7 mouse cellular contexts compared by ENCODE assay signal in genomic region chrX:48343461-48343952, GRCm38 (mm10). TPM values are rescaled to one million over a fixed set of nuclear protein-coding genes. Genes with fewer than 3 reads are reported as not detected.
DNase-seq lines count a peak whose midpoint lies in the region; ATAC-seq and TF ChIP-seq lines count a peak whose summit lies in the region.

No protein-coding gene starts in this region.

- no peak; the same call in none of the 2 replicates for TF ChIP-seq POLR2A in small intestine, adult 2 months (IDR thresholded peaks at IDR 0.05; ENCODE audit: low read depth, low read length)

- H3K27ac ChIP-seq in embryonic facial prominence, embryonic 10.5 days (replicated peaks): peak overlapping the region; percentile 70
- H3K27ac ChIP-seq in intestine, postnatal 0 days (ENCODE audit: low read depth, low read length): no peak overlapping the region; the same call in 1 of the 2 replicates
- H3K27ac ChIP-seq in midbrain, embryonic 12.5 days (replicated peaks): peak overlapping the region; percentile 72
- H3K27ac ChIP-seq in small intestine, adult 2 months (ENCODE audit: insufficient read depth, low read depth, low read length): no peak overlapping the region

- H3K9ac ChIP-seq in intestine, postnatal 0 days (ENCODE audit: low read depth, low read length): 0 out of 2 replicates have a peak overlapping the region, but pooled peaks have one; percentile 22
- H3K9ac ChIP-seq in midbrain, embryonic 12.5 days (replicated peaks): peak overlapping the region; percentile 63

- TF ChIP-seq CTCF in intestine, postnatal 0 days (IDR thresholded peaks at IDR 0.05; ENCODE audit: low read depth): no peak
- TF ChIP-seq CTCF in small intestine, adult 2 months (IDR thresholded peaks at IDR 0.05; ENCODE audit: extremely low read depth, insufficient read length, insufficient replicate concordance, low read depth, low read length): no peak

- H3K9me3 ChIP-seq in embryonic facial prominence, embryonic 10.5 days: peaks cover 8% of the 10 kb centered on the region; the same call in 1 of the 2 replicates
- no peaks in the 10 kb centered on the region for H3K9me3 ChIP-seq in intestine, postnatal 0 days (ENCODE audit: control insufficient read depth)
- H3K9me3 ChIP-seq in midbrain, embryonic 12.5 days: no peaks in the 10 kb centered on the region

- peak; percentile 83 for ATAC-seq in intestine, postnatal 0 days
- peak; percentile 92 for ATAC-seq in midbrain, embryonic 12.5 days (ENCODE audit: low FRiP score, low read depth)

- peak; percentile 91 for DNase-seq in adrenal gland, postnatal 10 days
- peak; percentile 94 for DNase-seq in embryonic facial prominence, embryonic 10.5 days (ENCODE audit: low spot score)
- DNase-seq in gonadal fat pad, adult 2 months (ENCODE audit: low read depth): peak; percentile 20
- DNase-seq in left cerebral cortex, postnatal 4 days: peak; percentile 95

- H3K27me3 ChIP-seq in embryonic facial prominence, embryonic 10.5 days (replicated peaks; ENCODE audit: low read depth, poor library complexity, severe bottlenecking): peaks cover 60% of the 10 kb centered on the region
- no peaks in the 10 kb centered on the region for H3K27me3 ChIP-seq in intestine, postnatal 0 days (replicated peaks; ENCODE audit: control insufficient read depth, insufficient read depth, low read length)
- H3K27me3 ChIP-seq in midbrain, embryonic 12.5 days: no peaks in the 10 kb centered on the region; the same call in none of the 2 replicates
- H3K27me3 ChIP-seq in small intestine, adult 2 months (ENCODE audit: control insufficient read depth, insufficient read depth, low read length): no peaks in the 10 kb centered on the region

- WGBS in embryonic facial prominence, embryonic 10.5 days: 13% methylated on average over 36 of the region's 36 CpGs
- 10% methylated on average over 32 of the region's 36 CpGs for WGBS in intestine, postnatal 0 days
- 14% methylated on average over 31 of the region's 36 CpGs for WGBS in midbrain, embryonic 12.5 days
- 9% methylated on average over 35 of the region's 36 CpGs for WGBS in small intestine, adult 2 months

- peak overlapping the region; percentile 68 for H3K4me3 ChIP-seq in embryonic facial prominence, embryonic 10.5 days
- peak overlapping the region; percentile 56 for H3K4me3 ChIP-seq in intestine, postnatal 0 days (ENCODE audit: low read depth, low read length)
- peak overlapping the region; percentile 60 for H3K4me3 ChIP-seq in midbrain, embryonic 12.5 days
- H3K4me3 ChIP-seq in small intestine, adult 2 months (ENCODE audit: low read depth, low read length): peak overlapping the region; percentile 97

- intact Hi-C loops in left cerebral cortex, postnatal 4 days (cut with DNase I): no loop called here

- peaks cover 10% of the 10 kb centered on the region for H3K4me1 ChIP-seq in embryonic facial prominence, embryonic 10.5 days
- no peaks in the 10 kb centered on the region for H3K4me1 ChIP-seq in intestine, postnatal 0 days (replicated peaks; ENCODE audit: control insufficient read depth, insufficient read depth, low read length)
- H3K4me1 ChIP-seq in midbrain, embryonic 12.5 days: no peaks in the 10 kb centered on the region
- H3K4me1 ChIP-seq in small intestine, adult 2 months (ENCODE audit: control insufficient read depth, insufficient read depth, insufficient read length, low read length): 0 out of 2 replicates have a peak, but pooled peaks cover 5% of the 10 kb centered on the region

- H3K4me2 ChIP-seq in intestine, postnatal 0 days (replicated peaks; ENCODE audit: low read depth): peak overlapping the region; percentile 87
- peak overlapping the region; percentile 75 for H3K4me2 ChIP-seq in midbrain, embryonic 12.5 days (replicated peaks)

- H3K36me3 ChIP-seq in embryonic facial prominence, embryonic 10.5 days (replicated peaks): no peaks in the 10 kb centered on the region
- H3K36me3 ChIP-seq in intestine, postnatal 0 days (ENCODE audit: control insufficient read depth, insufficient read depth): no peaks in the 10 kb centered on the region
- H3K36me3 ChIP-seq in midbrain, embryonic 12.5 days: no peaks in the 10 kb centered on the region
- H3K36me3 ChIP-seq in small intestine, adult 2 months (ENCODE audit: control insufficient read depth, insufficient read depth, low read length): no peaks in the 10 kb centered on the region

RNA-seq across cellular contexts. Expression of gene Bcorl1, which starts 2.3 kb away (rescaled TPM):
- total RNA-seq in adrenal gland, postnatal 10 days (2021): 10 to 100 TPM in 1 of 2 experiments, 1 to 10 TPM in 1; 9.9 to 12.6 TPM
- polyA plus RNA-seq in embryonic facial prominence, embryonic 10.5 days (2016; fragmentation: Nextera tagmentation; extraction: Ambion mirVana): 4.6 and 4.8 TPM in 2 replicates
- polyA plus RNA-seq in gonadal fat pad, adult 2 months (2012; rRNA removed): 2.6 and 3.7 TPM in 2 replicates
- polyA plus RNA-seq in intestine, postnatal 0 days (2015; fragmentation: Nextera tagmentation; extraction: Ambion mirVana): 1.6 and 1.9 TPM in 2 replicates
- total RNA-seq in left cerebral cortex, postnatal 4 days (2021): 10 to 100 TPM; 27.9 to 33.5 TPM
- polyA plus RNA-seq in midbrain, embryonic 12.5 days (2016; fragmentation: Nextera tagmentation; extraction: Ambion mirVana): 6.7 and 8.3 TPM in 2 replicates
- 4.4 and 6.8 TPM in 2 replicates for polyA plus RNA-seq in small intestine, adult 2 months (2012; rRNA removed)

Comparison
In these comparisons a context has a peak if more than half of its experiments do, and no peak if none do; other contexts are left out.
1. DNase-seq: peak in every context shown above with its lines; median percentile 95 in left cerebral cortex, postnatal 4 days; 94 in embryonic facial prominence, embryonic 10.5 days; 91 in adrenal gland, postnatal 10 days; 20 in gonadal fat pad, adult 2 months.
2. H3K27ac ChIP-seq: peak in embryonic facial prominence, embryonic 10.5 days (single experiment) and midbrain, embryonic 12.5 days (single experiment); none in intestine, postnatal 0 days (single experiment) and small intestine, adult 2 months (single experiment).
3. Peak in every context shown above with its lines, with median percentiles within 50 percentile points of each other: H3K4me3 ChIP-seq.